Mouse (Mus musculus): Measurements from ENCODE around the gene Dlec1. TPM values are rescaled to one million over a fixed set of nuclear protein-coding genes. Genes with fewer than 3 reads are reported as not detected.

Gene Dlec1
- polyA plus RNA-seq, 1 experiment from 2014 or later: 1.1 TPM

DNA sequence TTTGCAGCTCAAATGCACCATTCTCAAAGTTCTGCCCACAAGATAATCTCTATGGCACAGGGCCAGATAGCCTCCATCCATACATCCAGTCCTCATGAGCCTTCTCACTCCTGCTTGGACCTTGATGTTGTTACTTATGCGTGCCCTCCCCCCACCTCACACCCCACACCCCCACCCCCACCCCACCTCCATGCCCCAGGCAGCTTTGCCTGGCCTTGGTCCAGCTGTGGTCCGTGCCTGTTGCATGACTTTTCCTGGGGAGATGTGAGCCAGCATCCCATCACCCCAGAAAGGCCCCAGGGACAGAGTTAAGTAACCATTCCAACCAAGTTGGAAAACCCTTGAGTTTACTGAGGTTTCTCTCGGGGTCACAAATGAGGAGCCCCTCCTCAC, 17.9 kb downstream of the Dlec1 start:
- Histone ChIP-seq H3K4me2 (ENCODE audit: low read depth, low read length) (no peak overlapping the region), H3K27ac (ENCODE audit: low read depth, low read length) (no peak overlapping the region), H3K36me3 (ENCODE audit: control insufficient read depth, insufficient read depth, low read length) (no peaks in the 10 kb centered on the region), H3K4me1 (ENCODE audit: control insufficient read depth, insufficient read depth, low read length) (no peaks in the 10 kb centered on the region), H3K27me3 (ENCODE audit: control insufficient read depth, insufficient read depth, low read length) (no peaks in the 10 kb centered on the region), H3K9me3 (ENCODE audit: control insufficient read depth, low read length) (no peaks in the 10 kb centered on the region), H3K9ac (replicated peaks; ENCODE audit: low read depth, low read length) (no peak overlapping the region), H3K4me3 (ENCODE audit: low read depth, low read length) (no peak overlapping the region)
- no peak for ATAC-seq (ENCODE audit: low read depth)
- 82% methylated on average over 3 of the region's 3 CpGs for WGBS

DNA sequence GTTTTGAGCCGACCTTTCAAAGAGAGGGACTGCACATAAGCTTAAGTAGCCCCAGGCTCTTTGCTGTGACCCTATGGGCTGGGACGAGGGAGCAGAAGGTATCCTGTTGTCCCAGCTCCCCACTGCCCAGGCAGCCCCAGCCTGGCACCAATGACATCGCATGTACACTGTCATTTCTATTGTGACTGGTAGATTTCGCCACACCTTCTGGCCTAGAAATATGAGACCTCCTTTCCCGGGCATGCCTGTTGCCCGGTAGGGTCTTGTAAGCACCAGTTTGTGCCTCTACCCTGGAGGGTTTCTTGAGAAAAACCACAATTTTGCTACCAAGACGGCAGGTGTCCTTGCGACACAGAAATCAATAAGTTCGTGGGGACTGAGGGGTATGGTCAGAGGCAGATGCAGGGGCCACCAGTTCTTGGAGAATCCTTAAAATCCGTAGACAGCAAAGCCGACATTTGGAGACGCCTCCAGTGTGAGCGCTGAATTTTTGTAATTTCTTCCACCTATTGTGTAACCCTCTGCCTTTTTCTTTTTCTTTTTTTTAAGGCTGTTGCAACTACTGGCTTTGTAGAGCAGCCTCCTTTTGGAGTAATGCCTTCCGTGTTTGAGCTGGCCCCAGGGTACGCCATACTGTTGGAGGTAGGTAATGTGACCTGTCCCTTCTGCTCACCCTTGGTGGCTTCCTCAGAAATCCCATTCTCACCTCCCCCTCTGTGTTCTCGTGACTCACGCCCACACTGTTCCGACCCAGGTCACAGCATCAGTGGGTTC, 20.5 kb downstream of the Dlec1 start:
- ATAC-seq (ENCODE audit: low read depth): no peak
- WGBS: 87% methylated on average over 18 of the region's 18 CpGs
- no peak overlapping the region for H3K4me2 ChIP-seq (ENCODE audit: low read depth, low read length)
- H3K4me3 ChIP-seq (ENCODE audit: low read depth, low read length): no peak overlapping the region
- no peak overlapping the region for H3K27ac ChIP-seq (ENCODE audit: low read depth, low read length)
- H3K9ac ChIP-seq (replicated peaks; ENCODE audit: low read depth, low read length): no peak overlapping the region
- no peaks in the 10 kb centered on the region for H3K9me3 ChIP-seq (ENCODE audit: control insufficient read depth, low read length)
- no peaks in the 10 kb centered on the region for H3K36me3 ChIP-seq (ENCODE audit: control insufficient read depth, insufficient read depth, low read length)
- H3K4me1 ChIP-seq (ENCODE audit: control insufficient read depth, insufficient read depth, low read length): no peaks in the 10 kb centered on the region
- H3K27me3 ChIP-seq (ENCODE audit: control insufficient read depth, insufficient read depth, low read length): no peaks in the 10 kb centered on the region

DNA sequence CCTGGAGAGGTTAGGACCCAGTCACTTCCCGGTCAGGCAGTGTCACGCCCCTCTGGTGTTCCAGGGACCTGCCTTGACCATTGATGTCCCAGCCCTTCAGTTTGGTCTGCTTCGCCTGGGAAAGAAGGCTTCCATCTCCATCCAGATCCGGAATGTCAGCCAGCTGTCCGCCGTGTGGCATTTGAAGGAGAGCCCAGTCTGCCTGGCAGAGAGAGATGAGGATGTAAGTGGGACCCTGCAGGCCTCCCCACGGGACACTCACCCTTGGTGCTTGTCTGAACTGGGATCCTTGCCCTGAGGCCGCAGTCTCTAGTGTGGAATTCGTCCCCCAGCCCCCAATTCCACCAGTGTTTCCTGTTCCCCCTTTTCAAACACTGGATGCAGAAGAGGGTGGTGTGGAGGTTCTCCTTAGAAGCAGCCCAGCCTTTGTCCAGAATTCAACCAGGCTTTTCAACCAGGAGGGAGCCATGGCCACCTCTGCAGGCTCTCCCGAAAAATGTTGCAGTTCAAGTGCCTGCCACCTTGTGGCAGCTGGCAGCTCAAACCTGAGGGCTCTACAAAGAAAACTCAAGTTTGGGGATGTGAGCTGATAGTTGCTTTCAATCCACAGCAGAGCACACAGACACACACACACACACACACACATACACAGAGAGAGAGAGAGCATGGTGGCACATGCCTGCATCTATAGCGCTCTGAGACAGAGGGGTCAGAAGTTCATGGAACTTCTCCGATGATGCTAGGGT, 26.3 kb downstream of the Dlec1 start:
- no peak overlapping the region for H3K4me3 ChIP-seq (ENCODE audit: low read depth, low read length)

DNA sequence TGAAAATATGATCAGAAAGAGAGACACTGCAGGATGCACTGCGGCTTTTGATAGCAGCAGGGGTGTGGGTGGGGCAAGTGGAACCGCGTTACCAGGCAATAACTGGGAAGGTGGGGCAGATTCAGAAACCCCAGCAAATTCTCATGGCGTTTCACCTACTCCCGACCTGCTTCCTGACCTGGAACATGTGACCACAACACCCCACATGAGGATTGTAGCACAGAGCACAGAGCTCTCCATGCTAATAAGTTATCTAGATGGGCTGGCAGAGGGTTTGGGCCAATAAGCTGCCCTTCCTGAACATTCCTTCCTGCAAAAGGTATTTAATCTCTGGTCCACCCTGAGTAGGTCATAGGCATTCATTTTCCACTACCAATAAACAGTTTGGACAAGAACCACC, 28.4 kb downstream of the Dlec1 start:
- no peak overlapping the region for H3K27ac ChIP-seq (ENCODE audit: low read depth, low read length)
- no peaks in the 10 kb centered on the region for H3K27me3 ChIP-seq (ENCODE audit: control insufficient read depth, insufficient read depth, low read length)
- WGBS: 68% methylated on average over 5 of the region's 5 CpGs
- no peaks in the 10 kb centered on the region for H3K9me3 ChIP-seq (ENCODE audit: control insufficient read depth, low read length)
- no peak overlapping the region for H3K4me3 ChIP-seq (ENCODE audit: low read depth, low read length)
- no peaks in the 10 kb centered on the region for H3K36me3 ChIP-seq (ENCODE audit: control insufficient read depth, insufficient read depth, low read length)
- H3K9ac ChIP-seq (replicated peaks; ENCODE audit: low read depth, low read length): no peak overlapping the region
- ATAC-seq (ENCODE audit: low read depth): no peak
- H3K4me1 ChIP-seq (ENCODE audit: control insufficient read depth, insufficient read depth, low read length): no peaks in the 10 kb centered on the region
- H3K4me2 ChIP-seq (ENCODE audit: low read depth, low read length): no peak overlapping the region

More for the DNA sequence above, 26.3 kb downstream of the Dlec1 start:
- Histone ChIP-seq H3K4me1 (ENCODE audit: control insufficient read depth, insufficient read depth, low read length) (no peaks in the 10 kb centered on the region), H3K9me3 (ENCODE audit: control insufficient read depth, low read length) (no peaks in the 10 kb centered on the region), H3K9ac (replicated peaks; ENCODE audit: low read depth, low read length) (no peak overlapping the region), H3K4me2 (ENCODE audit: low read depth, low read length) (no peak overlapping the region), H3K36me3 (ENCODE audit: control insufficient read depth, insufficient read depth, low read length) (no peaks in the 10 kb centered on the region), H3K27me3 (ENCODE audit: control insufficient read depth, insufficient read depth, low read length) (no peaks in the 10 kb centered on the region), H3K27ac (ENCODE audit: low read depth, low read length) (no peak overlapping the region)
- 89% methylated on average over 12 of the region's 12 CpGs for whole genome bisulfite sequencing
- ATAC-seq (ENCODE audit: low read depth): no peak

DNA sequence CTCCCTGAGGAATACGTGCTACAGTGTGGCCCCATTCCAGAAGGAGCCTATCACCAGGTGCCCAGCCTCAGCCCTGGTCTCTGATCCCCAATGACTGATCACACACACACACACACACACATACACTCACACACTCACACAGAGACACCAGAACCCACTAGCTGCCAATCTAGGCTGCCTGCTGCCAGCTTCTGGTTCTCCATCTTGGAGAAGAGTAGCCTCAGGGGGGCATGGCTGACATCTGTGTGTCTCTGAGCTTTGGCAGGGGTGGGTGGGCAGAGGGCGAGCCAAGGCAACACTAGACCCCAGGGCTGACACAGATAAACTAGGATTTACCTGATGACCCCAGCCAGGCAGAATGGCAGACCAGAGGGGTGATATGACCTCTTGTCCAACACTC, 36.6 kb downstream of the Dlec1 start:
- ATAC-seq (ENCODE audit: low read depth): no peak
- Histone ChIP-seq H3K27me3 (ENCODE audit: control insufficient read depth, insufficient read depth, low read length) (no peaks in the 10 kb centered on the region), H3K4me1 (ENCODE audit: control insufficient read depth, insufficient read depth, low read length) (no peaks in the 10 kb centered on the region), H3K36me3 (ENCODE audit: control insufficient read depth, insufficient read depth, low read length) (no peaks in the 10 kb centered on the region), H3K9ac (replicated peaks; ENCODE audit: low read depth, low read length) (no peak overlapping the region), H3K4me3 (ENCODE audit: low read depth, low read length) (no peak overlapping the region), H3K4me2 (ENCODE audit: low read depth, low read length) (no peak overlapping the region), H3K27ac (ENCODE audit: low read depth, low read length) (no peak overlapping the region), H3K9me3 (ENCODE audit: control insufficient read depth, low read length) (no peaks in the 10 kb centered on the region)
- 87% methylated on average over 2 of the region's 2 CpGs for WGBS

DNA sequence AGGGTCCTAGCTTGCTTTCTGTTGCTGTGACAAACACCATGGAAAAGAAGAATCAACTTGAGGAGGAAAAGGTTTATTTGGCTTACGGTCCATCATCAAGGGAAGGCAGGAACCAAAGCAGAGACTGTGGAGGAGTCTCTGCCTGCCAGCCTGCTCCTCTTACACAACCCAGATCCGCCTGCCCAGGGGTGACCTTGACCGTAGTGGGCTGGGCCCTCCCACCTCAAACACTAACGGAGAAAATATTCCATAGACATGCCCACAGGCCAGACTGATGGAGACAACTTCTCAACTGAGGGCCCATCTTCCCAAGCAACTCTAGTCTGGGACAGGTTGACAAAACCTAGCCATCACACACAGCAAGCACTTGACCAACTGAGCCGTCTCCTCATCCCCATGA, 39.8 kb downstream of the Dlec1 start:
- no peak overlapping the region for H3K4me2 ChIP-seq (ENCODE audit: low read depth, low read length)
- no peak overlapping the region for H3K27ac ChIP-seq (ENCODE audit: low read depth, low read length)
- H3K4me1 ChIP-seq (ENCODE audit: control insufficient read depth, insufficient read depth, low read length): no peaks in the 10 kb centered on the region
- H3K4me3 ChIP-seq (ENCODE audit: low read depth, low read length): no peak overlapping the region
- H3K9ac ChIP-seq (replicated peaks; ENCODE audit: low read depth, low read length): no peak overlapping the region
- no peaks in the 10 kb centered on the region for H3K36me3 ChIP-seq (ENCODE audit: control insufficient read depth, insufficient read depth, low read length)
- WGBS: 89% methylated on average over 5 of the region's 5 CpGs
- no peak for ATAC-seq (ENCODE audit: low read depth)
- no peaks in the 10 kb centered on the region for H3K27me3 ChIP-seq (ENCODE audit: control insufficient read depth, insufficient read depth, low read length)
- H3K9me3 ChIP-seq (ENCODE audit: control insufficient read depth, low read length): no peaks in the 10 kb centered on the region

DNA sequence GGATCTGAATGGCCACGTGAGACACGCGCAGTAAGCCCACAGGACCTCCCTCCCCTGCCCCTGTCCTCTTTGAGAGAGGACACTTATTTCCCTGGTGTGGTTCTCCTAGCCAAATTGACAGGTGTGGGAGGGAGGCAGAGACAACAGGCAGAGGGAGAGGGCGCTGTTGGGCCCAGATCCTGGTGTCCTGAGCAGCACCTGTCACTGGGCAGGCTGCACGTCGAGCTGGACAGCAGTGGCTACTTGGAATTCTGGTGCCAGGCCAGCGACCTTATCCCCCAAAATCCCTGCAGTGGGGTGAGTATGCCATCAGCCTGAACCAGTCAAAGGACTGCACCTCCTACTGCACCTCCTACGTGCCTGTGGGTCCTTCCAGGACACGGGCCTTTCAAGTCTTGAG, 41.1 kb downstream of the Dlec1 start:
- Histone ChIP-seq H3K4me2 (ENCODE audit: low read depth, low read length) (no peak overlapping the region), H3K4me3 (ENCODE audit: low read depth, low read length) (no peak overlapping the region), H3K27ac (ENCODE audit: low read depth, low read length) (no peak overlapping the region), H3K9ac (replicated peaks; ENCODE audit: low read depth, low read length) (no peak overlapping the region), H3K9me3 (ENCODE audit: control insufficient read depth, low read length) (no peaks in the 10 kb centered on the region), H3K36me3 (ENCODE audit: control insufficient read depth, insufficient read depth, low read length) (no peaks in the 10 kb centered on the region), H3K4me1 (ENCODE audit: control insufficient read depth, insufficient read depth, low read length) (no peaks in the 10 kb centered on the region), H3K27me3 (ENCODE audit: control insufficient read depth, insufficient read depth, low read length) (no peaks in the 10 kb centered on the region)
- WGBS: 74% methylated on average over 9 of the region's 9 CpGs
- ATAC-seq (ENCODE audit: low read depth): no peak

DNA sequence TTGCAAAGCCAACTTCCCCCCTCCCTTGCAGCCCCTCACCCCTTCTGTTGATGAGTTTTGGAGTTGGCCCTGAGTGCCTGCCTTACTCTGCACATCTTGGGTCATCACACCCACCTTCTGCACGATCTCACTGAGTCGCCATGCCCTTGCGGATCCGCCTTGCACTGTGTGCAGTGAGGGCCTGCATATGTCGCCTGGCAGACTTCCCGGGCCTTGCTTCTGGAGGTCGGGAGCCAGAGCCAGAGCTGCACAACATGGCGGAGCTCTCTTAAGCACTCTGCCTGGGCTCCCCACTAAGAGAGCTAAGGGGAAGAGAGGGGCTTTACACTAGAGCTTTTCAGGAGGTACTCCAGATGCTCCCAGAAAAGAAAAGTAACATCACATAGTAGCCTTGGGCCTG, 42.4 kb downstream of the Dlec1 start:
- Histone ChIP-seq H3K4me1 (ENCODE audit: control insufficient read depth, insufficient read depth, low read length) (no peaks in the 10 kb centered on the region), H3K9me3 (ENCODE audit: control insufficient read depth, low read length) (no peaks in the 10 kb centered on the region), H3K27ac (ENCODE audit: low read depth, low read length) (no peak overlapping the region), H3K36me3 (ENCODE audit: control insufficient read depth, insufficient read depth, low read length) (no peaks in the 10 kb centered on the region), H3K4me2 (ENCODE audit: low read depth, low read length) (no peak overlapping the region), H3K9ac (replicated peaks; ENCODE audit: low read depth, low read length) (no peak overlapping the region), H3K4me3 (ENCODE audit: low read depth, low read length) (no peak overlapping the region), H3K27me3 (ENCODE audit: control insufficient read depth, insufficient read depth, low read length) (no peaks in the 10 kb centered on the region)
- no peak for ATAC-seq (ENCODE audit: low read depth)
- 85% methylated on average over 8 of the region's 8 CpGs for WGBS

DNA sequence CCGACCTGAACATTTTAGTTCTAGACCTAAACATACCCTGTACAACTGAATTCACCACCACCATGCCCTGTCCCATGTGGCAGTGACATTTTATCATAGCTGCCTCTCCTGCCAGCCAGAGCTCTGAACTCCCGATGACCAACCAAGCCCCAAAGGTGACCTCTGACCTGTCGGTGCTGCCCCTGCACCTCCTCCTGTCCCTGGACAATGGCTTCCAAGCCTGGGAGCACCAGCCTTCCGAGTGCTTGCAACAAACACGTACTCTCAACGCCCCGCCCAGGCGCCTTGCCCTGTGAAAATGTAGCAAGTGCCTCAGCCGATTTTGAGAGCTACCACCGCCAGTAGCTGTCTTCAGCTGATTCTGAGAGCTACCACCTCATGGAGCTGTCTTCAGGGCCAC, 42.9 kb downstream of the Dlec1 start:
- no peak for ATAC-seq (ENCODE audit: low read depth)
- no peaks in the 10 kb centered on the region for H3K27me3 ChIP-seq (ENCODE audit: control insufficient read depth, insufficient read depth, low read length)
- H3K4me2 ChIP-seq (ENCODE audit: low read depth, low read length): no peak overlapping the region
- no peaks in the 10 kb centered on the region for H3K36me3 ChIP-seq (ENCODE audit: control insufficient read depth, insufficient read depth, low read length)
- H3K9me3 ChIP-seq (ENCODE audit: control insufficient read depth, low read length): no peaks in the 10 kb centered on the region
- H3K4me3 ChIP-seq (ENCODE audit: low read depth, low read length): no peak overlapping the region
- H3K27ac ChIP-seq (ENCODE audit: low read depth, low read length): no peak overlapping the region
- 60% methylated on average over 10 of the region's 10 CpGs for WGBS
- no peaks in the 10 kb centered on the region for H3K4me1 ChIP-seq (ENCODE audit: control insufficient read depth, insufficient read depth, low read length)
- H3K9ac ChIP-seq (replicated peaks; ENCODE audit: low read depth, low read length): no peak overlapping the region
